In genomic region chr7:143952130-143952529, GRCm38 (mm10) we compare ENCODE assay signal across 19 mouse cellular contexts. TPM values are rescaled to one million over a fixed set of nuclear protein-coding genes. Genes with fewer than 3 reads are reported as not detected.
"Had no signal": no experiment of that assay in that cellular context is flagged by ENCODE, and none has a peak within 500 bp of the region (broad histone marks: within the 10 kb centered on the region; RNA-seq: fewer than 3 reads in every experiment).

No protein-coding gene starts in this region.

- DNase-seq: lung, embryonic 14.5 days; midbrain, embryonic 14.5 days; retina, postnatal 1 day; right cerebral cortex, adult 18-20 months; right cerebral cortex, postnatal 25 days; right cerebral cortex, postnatal 4 days; spleen, adult 18-20 months; thymus, adult 18-20 months; thymus, postnatal 14 days; thymus, postnatal 36 days had no signal

- H3K9ac ChIP-seq: liver, embryonic 12.5 days; liver, embryonic 14.5 days; lung, embryonic 14.5 days; midbrain, embryonic 12.5 days; neural tube, embryonic 13.5 days; neural tube, embryonic 15.5 days had no signal

- H3K4me2 ChIP-seq: liver, embryonic 12.5 days; lung, embryonic 14.5 days; midbrain, embryonic 12.5 days; neural tube, embryonic 13.5 days; neural tube, embryonic 15.5 days had no signal

- H3K4me3 ChIP-seq: liver, embryonic 12.5 days; midbrain, embryonic 10.5 days; midbrain, embryonic 12.5 days; myocyte; neural tube, embryonic 13.5 days; neural tube, embryonic 15.5 days had no signal

- H3K4me1 ChIP-seq: liver, embryonic 12.5 days; midbrain, embryonic 12.5 days; neural tube, embryonic 13.5 days; neural tube, embryonic 15.5 days had no signal

- ATAC-seq: liver, embryonic 12.5 days; midbrain, embryonic 16.5 days had no signal

- H3K27ac ChIP-seq: liver, embryonic 12.5 days; liver, embryonic 14.5 days; midbrain, embryonic 10.5 days; midbrain, embryonic 12.5 days; neural tube, embryonic 13.5 days; neural tube, embryonic 15.5 days had no signal

- H3K27me3 ChIP-seq: neural tube, embryonic 13.5 days; neural tube, embryonic 15.5 days had no signal

- H3K36me3 ChIP-seq: liver, embryonic 12.5 days; midbrain, embryonic 10.5 days; midbrain, embryonic 12.5 days; neural tube, embryonic 13.5 days; neural tube, embryonic 15.5 days had no signal

- H3K9me3 ChIP-seq: midbrain, embryonic 10.5 days; midbrain, embryonic 12.5 days; neural tube, embryonic 13.5 days; neural tube, embryonic 15.5 days had no signal

RNA-seq across cellular contexts. Expression of gene Shank2, which starts 49.6 kb away (rescaled TPM):
- total RNA-seq: megakaryocyte-erythroid progenitor cell, adult 5-6 weeks had no signal
